Mouse (Mus musculus) liver, embryonic 11.5 days (tissue): Measurements from ENCODE around the gene Ska2. TPM values are rescaled to one million over a fixed set of nuclear protein-coding genes. Genes with fewer than 3 reads are reported as not detected.
A peak's percentile ranks its signal among the peaks of the same experiment; 100 is the strongest.

ENCODE experiments used
- ATAC-seq: fragments of 200-750 bp; cut with Nextera tagmentation; replicated peaks from 2 replicates; pipeline ENCODE4 v1.8.0; 2017; ENCODE audit warnings: moderate number of reproducible peaks, mild to moderate bottlenecking, moderate TSS enrichment, moderate library complexity; ENCODE audit not compliant: low FRiP score
- DNase-seq: peaks from one replicate; pipeline ENCODE4 v3.0.0-alpha.2; 2017; ENCODE audit warnings: low spot score
- H3K27ac ChIP-seq: fragments of 300-500 bp; sonication (generic); 2 replicates; pipeline ENCODE4 v1.5.1; 2014; ENCODE audit warnings: mild to moderate bottlenecking, low read depth, low read length, control low read depth
- H3K27me3 ChIP-seq: fragments of 300-500 bp; sonication (generic); replicated peaks from 2 replicates; pipeline ENCODE4 v1.6.1; 2014; ENCODE audit warnings: low read length, mixed read lengths; ENCODE audit not compliant: control insufficient read depth, insufficient read depth
- H3K36me3 ChIP-seq: fragments of 300-500 bp; sonication (generic); 2 replicates; pipeline ENCODE4 v1.6.1; 2014; ENCODE audit warnings: mild to moderate bottlenecking, low read length, moderate library complexity, mixed read lengths; ENCODE audit not compliant: control insufficient read depth, insufficient read depth
- H3K4me1 ChIP-seq: fragments of 300-500 bp; sonication (generic); replicated peaks from 2 replicates; pipeline ENCODE4 v1.6.1; 2014; ENCODE audit warnings: low read length, mixed read lengths; ENCODE audit not compliant: control insufficient read depth, insufficient read depth
- H3K4me2 ChIP-seq: fragments of 300-500 bp; sonication (generic); 2 replicates; pipeline ENCODE4 v1.6.1; 2014; ENCODE audit warnings: mild to moderate bottlenecking, control low read depth, moderate library complexity
- H3K4me3 ChIP-seq: fragments of 300-500 bp; sonication (generic); 2 replicates; pipeline ENCODE4 v1.5.1; 2014; ENCODE audit warnings: low read depth, low read length, control low read depth
- H3K9ac ChIP-seq: fragments of 300-500 bp; sonication (generic); 2 replicates; pipeline ENCODE4 v1.6.1; 2014; ENCODE audit warnings: low read depth, low read length, control low read depth
- H3K9me3 ChIP-seq: fragments of 300-500 bp; sonication (generic); 2 replicates; pipeline ENCODE4 v1.6.1; 2016; ENCODE audit warnings: low read length, inconsistent platforms, mixed read lengths; ENCODE audit not compliant: control insufficient read depth
- WGBS: fragments of 180-500 bp; shearing (Covaris S2); extraction: QIAGEN DNeasy Blood & Tissue Kit; methylation state at CpG from one replicate; pipeline ENCODE4 v1.1.7; 2014; 5-methylcytosine and 5-hydroxymethylcytosine counted together
- polyA plus RNA-seq: library from polyadenylated mRNA; unstranded; fragments of >200 nt; fragmentation: Nextera tagmentation; extraction: Ambion mirVana; gene quantifications from 2 replicates; pipeline ENCODE4 v1.2.1, GENCODE M21; 2014

Ska2 gene
- polyA plus RNA-seq, 1 experiment from 2014 or later: 55.9 TPM

- peak overlapping the region; percentile 88 for H3K4me2 ChIP-seq
- 51% methylated on average over 2 of the region's 2 CpGs for WGBS
- peak overlapping the region; percentile 6 for H3K27ac ChIP-seq
- no peaks in the 10 kb centered on the region for H3K9me3 ChIP-seq
- ATAC-seq: peak; percentile 63
- H3K4me1 ChIP-seq: peaks cover 16% of the 10 kb centered on the region
- H3K27me3 ChIP-seq: no peaks in the 10 kb centered on the region
- H3K36me3 ChIP-seq: peaks cover 28% of the 10 kb centered on the region
- DNase-seq: no peak
- H3K9ac ChIP-seq: peak overlapping the region; percentile 85
- H3K4me3 ChIP-seq: peak overlapping the region; percentile 87
Observed at GRCm38 (mm10) chr11:87087142-87087541, 21.9 kb upstream of the Ska2 start.

- ATAC-seq (no peak), DNase-seq (no peak)
- no peaks in the 10 kb centered on the region for H3K27me3 ChIP-seq
- peak within 1 kb of the TSS; percentile 99 for H3K4me3 ChIP-seq
- H3K9me3 ChIP-seq: no peaks in the 10 kb centered on the region
- H3K4me1 ChIP-seq: peaks cover 8% of the 10 kb centered on the region
- peaks cover 23% of the 10 kb centered on the region for H3K36me3 ChIP-seq
- WGBS: under 1% methylated on average over 14 of the region's 14 CpGs
- H3K4me2 ChIP-seq: peak within 1 kb of the TSS; percentile 82
- peak within 1 kb of the TSS; percentile 98 for H3K9ac ChIP-seq
- peak within 1 kb of the TSS; percentile 96 for H3K27ac ChIP-seq
Observed at GRCm38 (mm10) chr11:87108409-87108754, 652 bp upstream of the Ska2 start, which contains the start of gene Prr11. Gene Prr11 (minus strand): TSS chr11:87108708.

- Histone ChIP-seq H3K9ac (peak overlapping the region; percentile 98), H3K4me3 (peak overlapping the region; percentile 99), H3K4me2 (peak overlapping the region; percentile 73), H3K4me1 (peaks cover 8% of the 10 kb centered on the region), H3K27ac (peak overlapping the region; percentile 96), H3K9me3 (no peaks in the 10 kb centered on the region), H3K27me3 (no peaks in the 10 kb centered on the region), H3K36me3 (peaks cover 17% of the 10 kb centered on the region)
- DNase-seq (peak; percentile 60), ATAC-seq (no peak)
- under 1% methylated on average over 42 of the region's 42 CpGs for WGBS
Observed at GRCm38 (mm10) chr11:87109519-87110171, 611 bp downstream of the Ska2 start.

- H3K4me1 ChIP-seq: peaks cover 8% of the 10 kb centered on the region
- 11% methylated on average over 9 of the region's 9 CpGs for WGBS
- DNase-seq: no peak
- peak overlapping the region; percentile 73 for H3K4me2 ChIP-seq
- H3K36me3 ChIP-seq: peaks cover 17% of the 10 kb centered on the region
- no peaks in the 10 kb centered on the region for H3K27me3 ChIP-seq
- no peaks in the 10 kb centered on the region for H3K9me3 ChIP-seq
- peak overlapping the region; percentile 96 for H3K27ac ChIP-seq
- H3K9ac ChIP-seq: peak overlapping the region; percentile 98
- ATAC-seq: no peak
- peak overlapping the region; percentile 99 for H3K4me3 ChIP-seq
Observed at GRCm38 (mm10) chr11:87110172-87110909, 1.3 kb downstream of the Ska2 start.

- ATAC-seq (no peak), DNase-seq (no peak)
- H3K4me3 ChIP-seq: no peak overlapping the region
- no peak overlapping the region for H3K9ac ChIP-seq
- peaks cover 4% of the 10 kb centered on the region; the same call in 1 of the 2 replicates for H3K4me1 ChIP-seq
- no peaks in the 10 kb centered on the region for H3K9me3 ChIP-seq
- peaks cover 37% of the 10 kb centered on the region for H3K36me3 ChIP-seq
- 79% methylated on average over 8 of the region's 8 CpGs for WGBS
- H3K27ac ChIP-seq: no peak overlapping the region
- no peak overlapping the region for H3K4me2 ChIP-seq
- H3K27me3 ChIP-seq: no peaks in the 10 kb centered on the region
Observed at GRCm38 (mm10) chr11:87121864-87122263, 12.8 kb downstream of the Ska2 start.

- Histone ChIP-seq H3K9me3 (no peaks in the 10 kb centered on the region), H3K4me2 (peak overlapping the region; percentile 69), H3K36me3 (peaks cover 28% of the 10 kb centered on the region), H3K9ac (peak overlapping the region; percentile 26; the same call in 1 of the 2 replicates), H3K4me3 (0 out of 2 replicates have a peak overlapping the region, but pooled peaks have one; percentile 97), H3K27me3 (no peaks in the 10 kb centered on the region), H3K4me1 (peaks cover 8% of the 10 kb centered on the region; the same call in 1 of the 2 replicates), H3K27ac (no peak overlapping the region; the same call in 1 of the 2 replicates)
- ATAC-seq: no peak
- no peak for DNase-seq
- WGBS: 67% methylated on average over 4 of the region's 4 CpGs
Observed at GRCm38 (mm10) chr11:87125562-87125961, 16.5 kb downstream of the Ska2 start.

GRCm38 (mm10) chr11:87126281-87126823 is 17.3 kb downstream of the Ska2 start:
- peaks cover 21% of the 10 kb centered on the region for H3K36me3 ChIP-seq
- H3K27me3 ChIP-seq: no peaks in the 10 kb centered on the region
- ATAC-seq: no peak
- no peak for DNase-seq
- peak overlapping the region; percentile 69 for H3K4me2 ChIP-seq
- 4% methylated on average over 12 of the region's 12 CpGs for WGBS
- H3K9me3 ChIP-seq: no peaks in the 10 kb centered on the region
- H3K27ac ChIP-seq: peak overlapping the region; percentile 93
- peak overlapping the region; percentile 59 for H3K9ac ChIP-seq
- H3K4me3 ChIP-seq: peak overlapping the region; percentile 97
- peaks cover 8% of the 10 kb centered on the region; the same call in 1 of the 2 replicates for H3K4me1 ChIP-seq

- DNase-seq: peak; percentile 91
- Histone ChIP-seq H3K27ac (peak within 1 kb of the TSS; percentile 93), H3K9ac (peak within 1 kb of the TSS; percentile 94), H3K27me3 (no peaks in the 10 kb centered on the region), H3K36me3 (peaks cover 21% of the 10 kb centered on the region), H3K9me3 (no peaks in the 10 kb centered on the region), H3K4me2 (peak within 1 kb of the TSS; percentile 69), H3K4me1 (peaks cover 8% of the 10 kb centered on the region; the same call in 1 of the 2 replicates), H3K4me3 (peak within 1 kb of the TSS; percentile 97)
- peak; percentile 93 for ATAC-seq
- under 1% methylated on average over 99 of the region's 105 CpGs for WGBS
Observed at GRCm38 (mm10) chr11:87126824-87127816, 18.1 kb downstream of the Ska2 start, which contains the start of gene Trim37. Gene Trim37 (plus strand): TSS chr11:87127077.
